Mouse (Mus musculus) CD4-positive, CD25-positive, alpha-beta regulatory T cell, adult 4 months (primary cell): ENCODE data around the gene Metrn. TPM values are rescaled to one million over a fixed set of nuclear protein-coding genes. Genes with fewer than 3 reads are reported as not detected.

Experiments
- ATAC-seq: one replicate; pipeline ENCODE4 v1.8.0; 2017
- polyA plus RNA-seq, 2 experiments: library from polyadenylated mRNA; unstranded; fragments of 100-300 nt; shearing (Covaris generic); gene quantifications; one replicate each; pipeline ENCODE4 v1.2.1; 2017

Metrn gene
- polyA plus RNA-seq, 2 experiments from 2014 or later, result 3.6 to 7.0 TPM

- no peak for ATAC-seq
Measured at GRCm38 (mm10) chr17:25765886-25766285, 31.1 kb downstream of the Metrn start.

GRCm38 (mm10) chr17:25762591-25762990, 34.3 kb downstream of the Metrn start:
- no peak for ATAC-seq

GRCm38 (mm10) chr17:25761561-25761970, 35.4 kb downstream of the Metrn start:
- ATAC-seq, result no peak

GRCm38 (mm10) chr17:25760148-25760547, 36.8 kb downstream of the Metrn start:
- no peak for ATAC-seq

- no peak for ATAC-seq
Measured at GRCm38 (mm10) chr17:25757691-25758090, 39.2 kb downstream of the Metrn start.

GRCm38 (mm10) chr17:25756378-25757242, 40.3 kb downstream of the Metrn start:
- ATAC-seq, result no peak

- ATAC-seq, result no peak
Measured at GRCm38 (mm10) chr17:25755627-25756377, 41.1 kb downstream of the Metrn start.

GRCm38 (mm10) chr17:25755086-25755485, 41.9 kb downstream of the Metrn start:
- no peak for ATAC-seq

GRCm38 (mm10) chr17:25754241-25754640, 42.7 kb downstream of the Metrn start, which contains the start of gene Msln:
TSS of gene Msln (minus strand) at chr17:25754378.
- no peak for ATAC-seq

GRCm38 (mm10) chr17:25751446-25751845, 45.5 kb downstream of the Metrn start:
- no peak for ATAC-seq

- no peak for ATAC-seq
Measured at GRCm38 (mm10) chr17:25749314-25749713, 47.6 kb downstream of the Metrn start.

- ATAC-seq, result no peak
Measured at GRCm38 (mm10) chr17:25748238-25748637, 48.7 kb downstream of the Metrn start.

GRCm38 (mm10) chr17:25744311-25744710, 52.6 kb downstream of the Metrn start:
- ATAC-seq, result no peak

- ATAC-seq, result no peak
Measured at GRCm38 (mm10) chr17:25743831-25744230, 53.1 kb downstream of the Metrn start.

Other genes with a start within 250 kb of the Metrn start
- gene Sox8, start 226.4 kb downstream of the Metrn start, polyA plus RNA-seq, result not detected
- 10 to 100 TPM; 22.0 to 26.0 TPM for gene Lmf1, start 218.1 kb downstream of the Metrn start, polyA plus RNA-seq
- gene Gng13, start 80.0 kb downstream of the Metrn start, polyA plus RNA-seq, result not detected
- gene Chtf18, start 69.7 kb downstream of the Metrn start, polyA plus RNA-seq, result 1 to 10 TPM; 3.5 to 5.9 TPM
- gene Rpusd1, start 69.5 kb downstream of the Metrn start, polyA plus RNA-seq, result 10 to 100 TPM; 12.8 to 16.8 TPM
- not detected for gene Mslnl, start 61.1 kb downstream of the Metrn start, polyA plus RNA-seq
- not detected for gene Msln, start 42.8 kb downstream of the Metrn start, polyA plus RNA-seq
- 10 to 100 TPM; 21.4 to 29.8 TPM for gene Narfl, start 23.4 kb downstream of the Metrn start, polyA plus RNA-seq
- gene Haghl, start 11.5 kb downstream of the Metrn start, polyA plus RNA-seq, result 10 to 100 TPM; 26.8 to 37.4 TPM
- gene Ccdc78, start 10.6 kb downstream of the Metrn start, polyA plus RNA-seq, result 1 to 10 TPM in 1 of 2 experiments, under 1 TPM in 1; 0.28 to 1.4 TPM
- 100 to 1,000 TPM; 192 to 257 TPM for gene Fam173a, start 4.2 kb downstream of the Metrn start, polyA plus RNA-seq
- not detected for gene AC134908.4, start 1.5 kb downstream of the Metrn start, polyA plus RNA-seq
- not detected for gene Fbxl16, start 11.9 kb upstream of the Metrn start, polyA plus RNA-seq
- gene Wdr24, start 26.5 kb upstream of the Metrn start, polyA plus RNA-seq, result 10 to 100 TPM; 19.4 to 53.9 TPM
- gene Jmjd8, start 31.7 kb upstream of the Metrn start, polyA plus RNA-seq, result 10 to 100 TPM; 22.2 to 42.8 TPM
- gene Stub1, start 36.3 kb upstream of the Metrn start, polyA plus RNA-seq, result 10 to 100 TPM; 75.1 to 75.2 TPM
- not detected for gene Rhbdl1, start 40.2 kb upstream of the Metrn start, polyA plus RNA-seq
- 1 to 10 TPM in 1 of 2 experiments, under 1 TPM in 1; 0.79 to 1.7 TPM for gene Gm20683, start 44.6 kb upstream of the Metrn start, polyA plus RNA-seq
- 10 to 100 TPM; 19.1 to 47.0 TPM for gene Rhot2, start 47.7 kb upstream of the Metrn start, polyA plus RNA-seq
- gene Wdr90, start 64.4 kb upstream of the Metrn start, polyA plus RNA-seq, result 1 to 10 TPM; 3.4 to 6.8 TPM
- 1 to 10 TPM; 2.7 to 5.5 TPM for gene Mcrip2, start 71.6 kb upstream of the Metrn start, polyA plus RNA-seq
- gene Mettl26, start 77.9 kb upstream of the Metrn start, polyA plus RNA-seq, result 100 to 1,000 TPM in 1 of 2 experiments, 10 to 100 TPM in 1; 82.7 to 124 TPM
- 1 to 10 TPM in 1 of 2 experiments, under 1 TPM in 1; 0.94 to 1.3 TPM for gene Wfikkn1, start 83.7 kb upstream of the Metrn start, polyA plus RNA-seq
- 1 to 10 TPM; 6.6 to 7.3 TPM for gene Rab40c, start 122.6 kb upstream of the Metrn start, polyA plus RNA-seq
- gene Pigq, start 147.8 kb upstream of the Metrn start, polyA plus RNA-seq, result 10 to 100 TPM; 27.8 to 49.3 TPM
- not detected for gene Nhlrc4, start 147.8 kb upstream of the Metrn start, polyA plus RNA-seq
- gene A930017K11Rik, start 155.4 kb upstream of the Metrn start, polyA plus RNA-seq, result not detected
- gene Capn15, start 188.7 kb upstream of the Metrn start, polyA plus RNA-seq, result 1 to 10 TPM; 5.3 to 6.6 TPM